In genomic region chr2:35015861-35016260, GRCm38 (mm10) we compare ENCODE assay signal across 25 mouse cellular contexts. TPM values are rescaled to one million over a fixed set of nuclear protein-coding genes. Genes with fewer than 3 reads are reported as not detected.
DNase-seq lines count a peak whose midpoint lies in the region; ATAC-seq lines count a peak whose summit lies in the region.
"Had no signal": no experiment of that assay in that cellular context is flagged by ENCODE, and none has a peak within 500 bp of the region (broad histone marks: within the 10 kb centered on the region; RNA-seq: fewer than 3 reads in every experiment).

No protein-coding gene starts in this region.

- no peaks in the 10 kb centered on the region for H3K27me3 ChIP-seq in heart, embryonic 12.5 days (replicated peaks)
- H3K27me3 ChIP-seq in heart, embryonic 10.5 days (ENCODE audit: insufficient read depth, poor library complexity, severe bottlenecking) = no peaks in the 10 kb centered on the region
- no peaks in the 10 kb centered on the region for H3K27me3 ChIP-seq in lung, embryonic 16.5 days (ENCODE audit: control insufficient read depth, insufficient read depth, low read depth, low read length)
- H3K27me3 ChIP-seq: CH12.LX; forebrain, embryonic 13.5 days; hindbrain, embryonic 15.5 days had no signal

- ATAC-seq in heart, embryonic 12.5 days (ENCODE audit: insufficient number of reproducible peaks, low FRiP score) = peak; percentile 48; the same call in 1 of the 2 replicates
- ATAC-seq in lung, embryonic 16.5 days (ENCODE audit: low read depth) = peak; percentile 45
- ATAC-seq: activated CD4-positive, CD25-positive, alpha-beta regulatory T cell, adult 4 months; forebrain, embryonic 13.5 days; forebrain, postnatal 0 days; Patski had no signal

- H3K27ac ChIP-seq in heart, embryonic 12.5 days (ENCODE audit: poor library complexity, severe bottlenecking) = no peak overlapping the region
- no peak overlapping the region for H3K27ac ChIP-seq in heart, embryonic 10.5 days
- no peak overlapping the region for H3K27ac ChIP-seq in lung, embryonic 16.5 days (ENCODE audit: low read length)
- H3K27ac ChIP-seq: embryonic facial prominence, embryonic 10.5 days; forebrain, embryonic 13.5 days; gastrocnemius, adult 2 months; hindbrain, embryonic 15.5 days had no signal

- no peaks in the 10 kb centered on the region for H3K36me3 ChIP-seq in heart, embryonic 12.5 days
- no peaks in the 10 kb centered on the region for H3K36me3 ChIP-seq in heart, embryonic 10.5 days
- H3K36me3 ChIP-seq in lung, embryonic 16.5 days (ENCODE audit: control insufficient read depth, insufficient read depth, low read length) = no peaks in the 10 kb centered on the region
- H3K36me3 ChIP-seq: embryonic facial prominence, embryonic 10.5 days; hindbrain, embryonic 15.5 days had no signal

- no peak overlapping the region for H3K4me3 ChIP-seq in heart, embryonic 12.5 days
- H3K4me3 ChIP-seq in heart, embryonic 10.5 days = no peak overlapping the region
- no peak overlapping the region for H3K4me3 ChIP-seq in lung, embryonic 16.5 days (ENCODE audit: low read length)
- H3K4me3 ChIP-seq: embryonic facial prominence, embryonic 10.5 days; forebrain, embryonic 13.5 days; gastrocnemius, adult 2 months; hindbrain, embryonic 15.5 days had no signal

- no peaks in the 10 kb centered on the region for H3K9me3 ChIP-seq in heart, embryonic 12.5 days (replicated peaks)
- H3K9me3 ChIP-seq in heart, embryonic 10.5 days = no peaks in the 10 kb centered on the region
- H3K9me3 ChIP-seq in lung, embryonic 16.5 days (ENCODE audit: control insufficient read depth, low read length) = no peaks in the 10 kb centered on the region
- H3K9me3 ChIP-seq: embryonic facial prominence, embryonic 10.5 days; forebrain, embryonic 13.5 days; hindbrain, embryonic 15.5 days had no signal

- no peak for DNase-seq in heart, embryonic 10.5 days (ENCODE audit: low spot score)
- peak; percentile 62 for DNase-seq in lung, postnatal 25 days (ENCODE audit: low spot score)
- DNase-seq in layer of hippocampus, postnatal 14 days (ENCODE audit: low spot score in 2 of 2) = no peak
- no peak for DNase-seq in gastrocnemius, postnatal 4 days (ENCODE audit: low spot score in 2 of 2)
- DNase-seq in left cerebral cortex, adult 11 months (ENCODE audit: low spot score) = no peak
- DNase-seq in urinary bladder, postnatal 4 days (ENCODE audit: low spot score in 2 of 2) = no peak
- DNase-seq: adrenal gland, postnatal 14 days; cerebellum, adult 11-12 months; cerebellum, postnatal 10 days; forebrain, postnatal 0 days; gastrocnemius, adult 2 months; gastrocnemius, postnatal 25 days; heart, adult 18-20 months; heart, postnatal 36 days had no signal

- 22% methylated on average over 6 of the region's 6 CpGs for whole genome bisulfite sequencing in heart, embryonic 12.5 days
- WGBS in heart, embryonic 10.5 days = 29% methylated on average over 6 of the region's 6 CpGs
- 10% methylated on average over 6 of the region's 6 CpGs for WGBS in lung, embryonic 16.5 days

- no peak overlapping the region for H3K4me2 ChIP-seq in heart, embryonic 12.5 days
- H3K4me2 ChIP-seq in lung, embryonic 16.5 days (ENCODE audit: low read depth, low read length) = 0 out of 2 replicates have a peak overlapping the region, but pooled peaks have one; percentile 5
- H3K4me2 ChIP-seq: forebrain, embryonic 13.5 days; heart, embryonic 11.5 days; hindbrain, embryonic 15.5 days had no signal

- 0 out of 2 replicates have a peak, but pooled peaks cover 3% of the 10 kb centered on the region for H3K4me1 ChIP-seq in heart, embryonic 12.5 days (replicated peaks)
- H3K4me1 ChIP-seq in heart, embryonic 10.5 days = peaks cover 5% of the 10 kb centered on the region
- no peaks in the 10 kb centered on the region; the same call in 1 of the 2 replicates for H3K4me1 ChIP-seq in lung, embryonic 16.5 days (replicated peaks; ENCODE audit: control insufficient read depth, insufficient read depth, low read length)
- H3K4me1 ChIP-seq: embryonic facial prominence, embryonic 10.5 days; forebrain, embryonic 13.5 days; hindbrain, embryonic 15.5 days had no signal

- no peak overlapping the region for H3K9ac ChIP-seq in heart, embryonic 12.5 days
- H3K9ac ChIP-seq in lung, embryonic 16.5 days (ENCODE audit: low read length) = no peak overlapping the region
- H3K9ac ChIP-seq: forebrain, embryonic 13.5 days; forebrain, postnatal 0 days; hindbrain, embryonic 15.5 days had no signal

RNA-seq across cellular contexts. Expression of gene Hc, which starts 45.4 kb away (rescaled TPM):
- 0.17 TPM in 1 of 2 replicates, not detected in the other for polyA plus RNA-seq in heart, embryonic 12.5 days (2016; fragmentation: Nextera tagmentation; extraction: Ambion mirVana)
- 0.31 TPM in 1 of 2 replicates, not detected in the other for polyA plus RNA-seq in heart, embryonic 10.5 days (2016; fragmentation: Nextera tagmentation; extraction: Ambion mirVana)
- polyA plus RNA-seq in lung, embryonic 16.5 days (2015; fragmentation: Nextera tagmentation; extraction: Ambion mirVana) = 2.4 and 4.2 TPM in 2 replicates
- total RNA-seq in layer of hippocampus, postnatal 14 days (2021) = under 1 TPM; 0.18 to 0.67 TPM
- total RNA-seq in gastrocnemius, postnatal 4 days (2021) = 1 to 10 TPM in 1 of 2 experiments, under 1 TPM in 1; 0.25 to 1.1 TPM
- total RNA-seq: adrenal gland, adult 18-20 months; gastrocnemius, adult 2 months; gastrocnemius, postnatal 25 days; heart, adult 18-20 months; heart, postnatal 36 days had no signal
- polyA plus RNA-seq: embryonic facial prominence, embryonic 14.5 days; Patski had no signal

RNA-seq across cellular contexts. Expression of gene Traf1, which starts 54.3 kb away (rescaled TPM):
- 1.2 and 1.3 TPM in 2 replicates for polyA plus RNA-seq in heart, embryonic 12.5 days (2016; fragmentation: Nextera tagmentation; extraction: Ambion mirVana)
- polyA plus RNA-seq in heart, embryonic 10.5 days (2016; fragmentation: Nextera tagmentation; extraction: Ambion mirVana) = 0.78 and 0.85 TPM in 2 replicates
- polyA plus RNA-seq in lung, embryonic 16.5 days (2015; fragmentation: Nextera tagmentation; extraction: Ambion mirVana) = 4.3 and 4.7 TPM in 2 replicates
- total RNA-seq in layer of hippocampus, postnatal 14 days (2021) = 1 to 10 TPM; 1.1 to 3.0 TPM
- 1 to 10 TPM; 1.7 to 3.5 TPM for total RNA-seq in gastrocnemius, postnatal 4 days (2021)
